Mouse (Mus musculus) frontal cortex, adult 2 months (tissue): ENCODE measurements at regions not wholly inside any gene's neighbourhood (a gene's known extent, or its start where the extent isn't known, plus 50 kb on each side); places are given as distances from the start of the nearest gene placed in this dataset.

Experiments
- DNase-seq, 2 experiments: peaks; one replicate each; pipeline ENCODE4 v3.0.0; 2022; ENCODE audit warnings: low spot score in 1 of 2; ENCODE audit errors: extremely low spot score in 1 of 2

DNA sequence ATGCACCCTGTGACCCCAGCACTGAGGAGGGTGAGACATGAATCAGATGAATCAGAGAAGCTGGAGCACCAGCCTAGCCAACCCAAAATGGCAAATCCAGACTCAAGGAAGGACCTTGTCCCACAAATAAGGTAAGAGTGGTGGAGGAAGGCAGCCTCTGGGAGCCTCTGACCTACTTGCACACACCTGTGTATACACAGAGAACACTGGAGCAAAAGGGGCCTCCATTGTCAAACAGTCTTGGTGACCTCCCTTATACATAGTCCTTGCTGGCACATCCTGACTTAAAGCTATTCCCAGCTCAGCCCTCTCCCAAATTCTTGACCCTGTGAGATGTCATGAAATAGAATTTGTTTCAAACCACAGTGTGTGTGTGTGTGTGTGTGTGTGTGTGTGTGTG, 57.1 kb downstream of the Inhbb start:
- DNase-seq, result no peak

DNA sequence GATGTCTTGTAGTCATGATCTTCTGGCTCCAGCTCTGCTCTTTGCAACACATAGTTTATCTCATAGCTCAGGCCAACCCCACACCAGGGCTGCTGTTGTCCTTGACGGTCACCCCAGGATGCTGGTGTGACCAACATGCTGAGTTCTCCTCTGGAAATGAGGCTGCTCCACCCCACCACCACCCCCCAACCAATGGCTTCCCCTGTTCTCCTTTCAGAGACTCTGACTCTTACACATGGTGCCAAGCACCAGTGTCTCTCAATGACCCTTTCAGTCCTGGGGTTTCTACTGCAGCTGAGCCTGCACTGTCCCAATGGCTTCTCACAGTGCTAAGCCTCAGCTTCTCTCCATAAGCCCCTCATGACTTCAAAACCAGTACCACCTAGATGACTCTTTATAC, 64.0 kb downstream of the Inhbb start:
- no peak for DNase-seq

DNA sequence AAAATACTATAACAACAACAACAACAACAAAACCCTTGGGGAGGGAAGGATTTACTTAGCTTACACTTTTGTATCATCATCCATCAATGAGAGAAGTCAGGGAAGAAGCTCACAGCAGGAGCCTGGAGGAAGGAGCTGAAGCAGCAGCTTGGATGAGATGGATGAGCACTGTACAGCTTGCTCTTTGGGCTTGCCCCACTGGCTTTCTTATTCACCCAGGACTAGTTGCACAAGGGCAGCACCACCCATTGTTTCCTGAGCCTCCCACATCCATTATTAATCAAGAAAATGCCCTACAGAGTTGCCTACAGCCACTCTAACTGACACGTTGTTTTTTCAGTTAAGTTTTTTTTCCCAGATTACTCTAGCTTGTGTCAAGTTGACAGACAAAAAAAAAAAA, 65.1 kb downstream of the Inhbb start:
- no peak for DNase-seq

DNA sequence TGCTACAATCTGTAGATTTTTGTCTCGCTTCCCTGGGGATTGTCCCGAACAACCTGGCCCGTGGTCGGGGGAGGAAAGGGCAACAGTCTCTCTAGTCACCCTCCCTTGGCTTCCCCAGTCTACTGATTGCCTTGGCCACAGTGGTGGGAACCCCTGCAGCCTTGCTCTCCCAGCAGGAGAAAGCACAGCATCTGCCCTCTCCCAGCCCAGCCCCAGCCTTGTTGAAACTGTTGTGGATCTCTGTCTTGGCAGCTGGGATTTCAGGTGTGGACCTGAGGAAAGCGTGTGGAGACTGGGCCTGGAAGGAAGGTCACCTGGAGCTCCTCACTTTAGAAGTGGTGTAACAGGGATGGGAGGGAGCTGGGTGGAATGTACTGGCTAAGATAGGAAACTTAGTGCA, 66.6 kb downstream of the Inhbb start:
- DNase-seq, result no peak

DNA sequence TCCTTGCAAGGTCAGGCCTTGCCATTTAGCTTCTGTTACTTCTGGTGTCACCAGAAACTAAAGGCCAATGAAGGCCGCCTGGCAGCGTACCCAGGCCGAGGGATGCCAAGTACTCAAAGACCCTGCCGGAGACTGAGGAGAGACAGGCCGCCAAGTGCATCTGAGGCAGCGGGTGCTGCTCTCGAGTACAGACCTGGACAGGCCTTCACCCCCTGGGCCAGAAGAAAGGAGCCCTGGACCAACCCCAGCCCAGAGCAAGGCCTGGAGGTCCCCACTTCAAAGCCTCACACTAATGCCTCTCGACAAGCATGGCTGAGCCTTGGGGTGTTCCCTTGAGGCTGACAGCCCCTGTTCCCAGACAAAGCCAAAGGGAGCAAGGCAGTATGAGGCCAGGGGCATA, 70.5 kb downstream of the Inhbb start:
- DNase-seq, result no peak

DNA sequence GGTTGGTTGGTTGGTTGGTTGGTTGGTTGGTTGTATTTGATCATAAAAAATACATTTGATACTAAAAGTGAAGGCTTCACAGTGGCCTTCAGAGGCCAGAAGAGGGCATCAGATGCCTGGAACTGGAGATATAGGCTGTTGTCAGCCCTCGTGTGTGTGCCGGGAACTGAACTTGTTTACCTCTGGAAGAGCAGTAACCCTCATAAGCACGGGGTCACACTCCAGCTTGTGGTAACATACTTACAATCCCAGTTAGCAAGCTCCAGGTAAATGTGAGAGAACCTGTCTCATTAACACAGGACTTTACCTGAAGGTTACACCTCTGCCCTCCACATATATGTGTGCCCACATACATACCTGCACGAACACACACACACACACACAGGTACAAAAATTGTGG, 71.2 kb downstream of the Inhbb start:
- no peak for DNase-seq

DNA sequence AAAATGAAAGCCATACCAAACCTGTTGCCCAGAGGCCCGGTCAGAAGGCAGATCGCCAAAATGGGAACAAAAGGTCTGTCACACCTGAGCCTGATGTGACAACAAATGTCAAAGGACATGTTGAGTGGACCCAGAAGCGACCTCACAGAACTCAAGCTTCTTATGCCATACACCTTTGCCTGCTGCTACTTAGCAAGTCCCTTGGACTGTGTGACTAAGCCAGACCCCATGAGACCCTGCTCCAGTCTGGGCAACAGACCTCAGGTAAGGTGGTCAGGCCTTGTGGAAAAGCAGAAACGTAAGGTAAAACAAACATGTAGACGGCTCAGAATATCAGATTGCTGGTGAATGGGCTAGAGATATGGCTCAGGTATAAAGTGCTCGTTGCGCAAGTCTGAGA, 71.8 kb downstream of the Inhbb start:
- no peak for DNase-seq

DNA sequence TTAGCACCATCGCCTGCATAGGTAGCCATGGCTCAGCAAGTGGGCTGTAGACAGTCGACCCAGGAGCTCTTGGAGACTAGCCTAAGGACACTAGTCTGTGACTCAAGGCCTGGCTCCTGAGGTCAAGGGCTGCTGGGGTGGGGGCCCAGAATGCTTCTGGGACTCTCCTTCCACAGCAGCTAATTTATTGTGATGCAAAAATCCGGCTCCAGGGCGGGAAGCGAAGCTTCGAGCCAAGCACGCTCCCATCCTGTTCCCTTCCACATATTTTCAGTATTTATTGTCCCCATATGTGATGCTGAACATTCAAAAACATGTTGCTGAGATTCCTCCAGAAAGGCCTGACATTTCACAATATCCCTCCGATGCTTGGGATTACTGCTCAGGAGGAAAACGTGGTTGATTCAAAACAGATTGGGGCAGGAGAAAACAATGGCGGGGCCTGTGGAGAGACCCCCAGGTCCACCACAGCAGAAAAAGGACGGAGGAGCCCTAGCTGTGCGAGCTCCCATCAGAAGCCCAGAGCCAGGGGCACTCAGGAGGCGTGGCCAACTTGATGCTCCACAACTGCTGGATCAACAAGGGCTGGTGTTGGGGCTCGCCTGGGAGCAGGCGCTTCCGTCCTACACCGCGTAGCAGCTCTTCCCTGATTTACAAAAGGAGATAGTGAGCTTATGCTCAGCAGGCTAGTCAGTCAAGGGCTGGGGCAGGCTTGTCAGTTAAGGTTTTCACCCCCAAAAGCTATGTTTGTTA, 73.4 kb downstream of the Inhbb start:
- DNase-seq, result no peak

DNA sequence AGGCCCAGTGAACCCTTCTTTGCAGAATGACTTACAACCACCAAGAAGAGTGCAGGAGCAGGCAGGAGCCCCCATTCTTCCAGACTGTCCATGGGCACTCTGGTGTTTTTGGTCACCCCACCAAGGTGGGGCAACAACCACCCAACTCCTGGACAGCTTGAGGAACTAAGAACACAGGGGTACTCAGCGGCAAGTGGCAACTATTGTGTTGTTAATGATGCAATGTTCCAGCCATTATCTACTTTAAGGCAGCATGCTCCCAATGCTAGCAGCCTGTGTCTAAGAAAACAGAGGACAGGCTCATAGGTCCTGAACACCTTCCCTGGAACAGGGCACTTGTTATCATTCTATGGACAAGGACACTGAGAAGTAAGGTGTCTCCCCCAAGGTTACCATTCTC, 74.3 kb downstream of the Inhbb start:
- no peak for DNase-seq

DNA sequence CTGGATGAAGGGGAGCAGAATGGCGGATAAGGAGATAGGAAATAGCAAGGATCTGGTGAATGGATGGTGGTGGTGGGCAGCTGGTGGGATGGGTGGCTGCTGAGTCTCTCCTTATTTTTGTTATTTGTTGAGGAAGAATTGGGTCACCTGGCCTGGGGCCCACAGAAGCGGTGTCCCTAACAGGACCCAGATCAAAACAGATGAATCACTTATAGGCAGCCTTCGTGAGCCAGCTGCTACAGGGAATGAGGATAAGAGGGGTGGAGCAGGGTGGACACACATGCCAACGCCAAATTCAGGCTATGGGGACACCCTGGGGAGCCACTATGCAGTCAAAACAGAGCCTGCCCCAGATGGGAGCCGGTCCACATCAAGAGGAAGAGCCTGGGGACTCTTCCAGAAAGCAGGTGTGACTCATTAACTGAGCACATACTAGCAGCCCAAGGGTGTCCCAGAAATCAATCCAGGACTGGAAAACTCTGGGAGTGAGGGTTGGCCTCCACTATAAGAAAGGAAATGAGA, 75.4 kb downstream of the Inhbb start:
- no peak for DNase-seq

DNA sequence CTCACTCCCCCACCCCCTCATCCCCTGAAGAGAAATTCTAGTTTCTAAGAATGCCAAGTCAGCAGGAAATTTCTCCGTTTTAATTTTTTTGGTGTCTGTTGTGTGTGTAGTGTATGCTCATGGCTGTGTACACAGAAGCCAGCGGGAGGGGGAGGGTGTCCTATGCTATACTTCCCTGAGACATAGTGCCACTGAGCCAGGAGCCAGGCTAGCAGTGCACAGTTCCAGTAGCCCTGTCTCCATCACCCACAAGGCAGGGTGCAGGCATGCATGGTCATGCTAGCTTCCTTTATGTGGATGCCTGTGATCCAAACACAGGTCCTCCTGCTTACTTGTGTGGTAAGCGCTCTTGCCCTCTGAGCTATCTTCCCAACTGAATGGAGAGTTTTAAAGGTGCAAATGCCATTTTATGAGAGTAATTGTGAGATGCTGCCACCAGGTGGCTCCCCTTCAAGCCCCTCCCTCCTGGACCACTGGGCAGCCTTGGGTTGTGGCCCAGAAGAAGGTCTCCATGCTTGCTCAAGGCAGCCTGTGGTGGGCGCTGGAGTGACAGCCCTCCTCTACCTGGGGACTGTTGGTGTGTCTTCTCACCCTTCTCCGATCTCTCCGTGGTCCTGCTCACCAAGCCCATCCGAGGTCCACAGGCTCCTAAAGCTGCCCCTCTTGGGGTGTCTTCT, 76.8 kb downstream of the Inhbb start:
- DNase-seq, result peak in 1 of 2 experiments; percentile 3

DNA sequence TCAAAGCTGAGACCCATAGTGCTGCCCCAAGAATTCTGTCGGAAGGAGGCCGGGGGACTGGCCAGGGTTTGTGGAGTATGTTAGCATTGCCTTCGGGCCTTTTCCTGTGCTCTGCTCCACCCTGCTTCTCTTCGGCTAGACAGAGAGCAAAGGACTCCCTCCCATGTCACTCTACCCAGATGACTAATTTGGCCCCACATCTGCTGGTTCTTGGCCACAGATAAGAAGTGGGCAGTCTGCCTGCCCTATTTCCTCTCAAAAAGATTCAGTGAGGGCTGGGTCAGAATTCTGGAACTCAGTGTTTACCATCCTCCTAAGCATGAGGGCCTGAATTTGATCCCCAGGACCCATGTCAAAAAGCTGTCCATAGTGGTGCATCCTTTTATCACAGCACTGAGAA, 78.0 kb downstream of the Inhbb start:
- DNase-seq, result no peak

DNA sequence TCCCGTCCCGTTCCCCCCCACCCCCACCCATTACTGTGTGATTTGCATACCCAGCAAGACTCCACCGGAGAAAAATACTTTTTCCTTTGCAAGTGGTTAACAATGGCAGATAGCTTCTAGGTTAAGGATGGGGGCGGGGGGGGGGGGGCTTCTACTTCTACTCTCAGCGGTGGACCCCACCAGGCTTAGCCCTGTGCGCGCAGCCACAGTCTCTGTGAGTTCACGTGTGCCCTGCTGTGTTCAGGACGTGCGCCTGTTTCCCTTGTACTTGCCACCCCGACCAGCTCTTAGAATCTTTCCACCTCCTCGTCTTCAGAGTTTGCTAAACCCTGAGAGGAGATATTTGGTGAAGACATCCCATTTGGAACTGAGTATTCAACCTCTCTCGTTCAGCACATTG, 86.9 kb downstream of the Inhbb start:
- DNase-seq, result no peak

DNA sequence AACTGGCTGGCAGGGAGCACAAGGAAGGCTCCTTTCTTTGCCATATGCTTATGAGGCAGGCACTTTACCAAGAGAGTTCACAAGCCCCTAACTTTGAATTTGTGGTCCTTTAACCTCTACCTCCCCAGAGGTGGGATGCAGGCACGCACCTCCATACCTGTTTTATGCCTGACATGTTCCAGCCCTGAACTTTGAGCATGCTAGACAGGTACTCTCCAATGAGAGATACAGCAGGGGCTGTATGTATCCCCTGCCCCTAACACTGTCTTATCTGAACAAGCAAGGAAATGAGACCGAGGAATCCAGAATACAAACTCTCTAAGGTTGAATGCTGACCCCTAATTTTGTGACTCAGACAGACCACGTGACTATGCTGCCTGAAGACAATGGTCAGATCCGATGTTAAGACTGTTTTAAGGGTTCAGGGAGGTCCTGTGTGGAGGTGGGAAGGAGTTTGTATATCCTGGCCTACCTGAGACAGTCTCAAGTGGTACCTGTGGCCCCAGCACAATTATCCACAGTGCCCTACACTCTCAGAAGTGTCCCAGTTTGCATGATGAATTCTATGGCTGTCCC, 91.2 kb downstream of the Inhbb start:
- no peak for DNase-seq

DNA sequence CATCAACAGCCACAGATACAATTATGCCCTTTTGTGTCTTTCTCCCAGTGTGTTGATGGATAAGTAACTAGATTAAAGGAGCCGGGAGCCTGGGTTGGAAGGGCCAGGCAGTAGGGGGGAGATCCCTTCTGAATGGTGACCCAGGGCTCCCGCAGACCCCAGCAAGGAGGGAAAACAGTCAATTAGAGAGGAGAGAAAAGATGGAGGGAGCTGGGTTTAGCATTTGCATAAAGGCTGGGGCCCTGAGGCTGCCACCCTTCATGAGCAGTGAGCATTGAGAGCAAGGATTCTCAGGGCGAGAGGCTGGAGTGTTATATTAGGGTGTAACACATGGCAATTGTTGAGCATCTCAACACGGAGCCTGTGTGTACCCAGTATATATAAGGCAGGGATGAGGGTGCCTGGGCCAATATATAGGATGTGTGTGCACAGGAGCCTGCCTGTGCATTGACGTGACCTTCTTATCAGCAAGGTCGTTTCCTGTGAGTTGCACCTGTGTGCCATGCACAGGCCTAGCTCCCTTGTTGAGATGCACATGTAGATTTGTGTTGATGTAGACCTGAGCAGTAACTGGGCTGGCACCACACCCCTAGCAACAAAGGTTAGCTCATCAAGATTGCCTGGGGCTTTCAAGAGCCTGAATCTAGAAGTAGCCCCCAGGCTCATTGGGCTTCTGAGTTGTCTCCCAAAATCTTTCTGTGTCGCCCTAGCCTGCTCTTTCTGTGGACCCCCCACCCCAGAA, 92.2 kb downstream of the Inhbb start:
- no peak for DNase-seq

DNA sequence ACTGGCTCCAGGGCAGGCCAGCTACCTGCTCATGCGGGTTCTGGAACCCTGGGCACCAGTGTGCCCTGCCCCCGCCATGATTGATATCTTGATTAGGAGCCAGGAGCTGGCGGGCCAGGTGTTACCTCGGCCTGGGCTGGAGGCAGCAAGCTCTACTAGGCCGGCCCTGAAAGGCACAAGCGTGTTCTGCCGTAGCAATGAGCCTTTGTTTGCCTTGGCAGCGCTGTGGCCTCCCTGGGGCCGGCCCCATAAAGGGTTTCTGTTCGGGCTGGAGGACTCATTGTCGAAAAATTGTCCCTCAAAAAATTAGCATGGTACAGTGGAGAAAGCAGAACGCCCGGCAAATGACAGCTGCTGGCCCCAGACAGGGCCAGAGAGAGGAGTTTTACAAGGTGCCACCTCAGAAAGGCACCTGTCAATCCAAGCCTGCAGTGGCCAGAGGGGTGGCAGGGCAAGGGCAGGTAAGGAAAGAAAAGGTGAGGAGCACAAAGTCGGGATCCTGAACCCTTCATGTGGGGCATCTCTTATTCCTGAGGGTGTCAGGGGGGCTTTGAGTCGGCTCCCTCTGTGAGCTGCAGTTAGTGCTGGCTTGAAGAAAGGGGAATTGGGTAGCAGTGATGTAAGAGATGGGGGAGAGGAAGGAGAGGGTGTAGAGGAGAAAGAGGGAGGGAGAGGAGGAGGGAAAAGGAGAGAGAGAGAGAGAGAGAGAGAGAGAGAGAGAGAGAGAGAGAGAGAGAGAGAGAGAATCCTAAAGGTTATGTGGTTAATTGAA, 92.9 kb downstream of the Inhbb start:
- peak in 1 of 2 experiments; percentile 48 for DNase-seq

DNA sequence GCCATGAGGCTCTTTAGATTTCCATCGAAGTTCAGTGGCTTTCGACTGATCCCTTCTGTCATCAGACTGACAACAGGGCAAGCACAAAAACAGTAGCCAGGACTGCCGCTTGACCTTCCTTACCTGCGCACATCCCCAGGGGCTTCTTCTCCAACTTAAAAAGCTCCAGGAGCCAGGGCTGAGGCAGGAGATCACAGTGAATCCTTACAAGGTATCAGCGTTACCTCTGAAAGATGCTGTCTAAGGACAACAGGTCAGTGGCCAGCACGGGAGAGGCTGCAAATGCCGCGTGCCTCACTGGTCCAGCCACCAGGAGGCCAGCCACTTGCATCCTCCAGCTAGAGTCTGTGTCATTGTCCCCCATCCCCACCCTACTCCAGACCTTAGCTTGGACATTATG, 97.5 kb downstream of the Inhbb start:
- no peak for DNase-seq

DNA sequence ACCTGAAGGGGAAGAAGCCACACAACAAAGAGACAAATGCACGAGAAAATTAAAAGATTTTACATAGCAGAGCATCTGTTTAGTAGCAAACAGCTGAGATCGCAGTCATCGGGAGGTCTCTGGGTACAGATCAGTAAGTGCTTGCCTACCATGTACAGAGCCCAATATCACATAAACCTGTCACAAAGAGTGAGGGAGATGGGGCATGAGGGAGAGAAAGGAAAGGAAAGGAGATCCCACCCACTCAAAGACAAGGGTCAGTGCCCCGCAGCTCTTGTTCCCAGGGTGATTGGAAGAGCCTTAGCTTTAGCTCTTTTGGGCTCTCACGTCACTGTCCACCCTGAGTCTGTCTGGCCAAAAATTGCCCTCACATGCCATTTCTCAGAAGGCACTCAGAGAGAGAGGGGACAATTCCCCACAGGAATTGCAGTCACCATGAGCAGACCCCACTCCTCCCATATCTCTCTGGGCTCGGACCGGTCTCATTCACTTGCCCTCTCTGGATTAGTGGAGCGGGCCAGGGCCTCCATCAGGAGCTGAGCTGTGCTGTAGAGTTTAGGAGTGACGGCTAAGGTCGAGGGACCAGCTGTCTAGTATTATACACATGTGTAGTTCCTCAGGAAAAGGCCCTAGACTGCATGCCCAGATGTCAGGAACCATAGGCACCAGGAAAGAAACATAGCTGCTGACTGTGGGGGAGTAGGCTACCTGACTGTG, 99.6 kb downstream of the Inhbb start:
- DNase-seq, result no peak

DNA sequence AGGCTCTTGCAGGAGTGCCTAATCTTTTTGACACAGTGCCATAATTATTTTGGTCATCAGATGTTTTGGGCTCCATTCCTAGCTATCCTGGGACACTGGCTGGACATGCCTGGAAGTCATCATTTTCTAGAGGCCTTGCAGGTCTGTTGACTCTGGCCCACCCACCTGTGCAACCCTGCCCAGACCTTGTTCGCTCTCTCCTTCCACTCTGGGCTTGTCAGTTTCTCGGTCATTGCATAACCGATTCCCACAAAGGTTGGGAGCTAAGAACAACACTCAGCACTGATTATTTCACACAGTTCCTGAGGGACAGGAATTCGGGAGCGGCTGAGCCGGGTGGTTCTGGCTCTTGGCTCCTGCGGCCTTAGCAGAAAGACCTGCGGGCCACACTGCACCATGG, 100.2 kb downstream of the Inhbb start:
- DNase-seq, result no peak

DNA sequence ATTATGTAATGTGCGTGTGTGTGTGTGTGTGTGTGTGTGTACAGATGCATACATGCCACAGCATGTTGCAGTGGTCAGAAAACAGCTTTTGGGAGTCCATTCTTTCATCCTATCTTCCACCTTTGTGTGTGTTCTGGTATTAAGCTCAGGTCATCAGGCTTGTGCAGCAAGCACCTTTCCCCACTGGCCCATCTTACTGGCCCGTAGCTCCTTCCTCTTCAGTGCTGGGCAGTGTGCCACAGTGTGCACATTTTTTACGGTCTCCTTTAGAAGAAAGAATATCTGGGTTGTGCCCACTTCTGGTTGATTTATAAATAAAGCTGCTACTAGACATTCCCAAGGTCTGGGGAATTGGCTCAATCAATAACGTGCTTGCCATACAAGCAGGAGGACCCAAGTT, 105.0 kb downstream of the Inhbb start:
- no peak for DNase-seq
